Mouse (Mus musculus) kidney, postnatal 14 days (tissue): ENCODE results near the gene Wdcp.
A peak's percentile ranks its signal among the peaks of the same experiment; 100 is the strongest.
"Not testable (repeated sequence)": the region's sequence is repeated elsewhere in the genome, so short reads cannot be mapped to it uniquely, and the experiment has no call there.

Experiments
- DNase-seq: peaks from one replicate; pipeline ENCODE4 v3.0.0; 2022; ENCODE audit warnings: mixed read lengths

Gene Wdcp

DNA sequence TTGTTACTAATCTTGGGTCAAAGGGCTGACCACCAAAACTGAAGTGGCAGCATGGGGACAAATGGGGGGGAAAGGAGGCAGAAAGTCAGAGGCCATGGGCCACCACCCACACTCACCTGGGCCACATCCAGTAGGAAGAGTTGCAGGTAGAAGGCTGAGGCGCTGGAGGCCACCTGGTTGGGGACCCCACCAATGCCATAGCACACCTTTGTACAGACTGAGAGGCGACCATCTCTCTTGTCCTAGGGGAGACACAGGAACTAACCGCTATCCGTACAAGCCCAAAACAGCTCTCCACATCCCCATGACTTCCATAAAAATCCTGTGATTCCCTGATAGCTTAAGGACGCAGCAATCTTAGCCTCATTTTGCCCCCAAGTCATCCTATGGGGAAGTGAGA, 28.2 kb downstream of the Wdcp start:
- DNase-seq: no peak

DNA sequence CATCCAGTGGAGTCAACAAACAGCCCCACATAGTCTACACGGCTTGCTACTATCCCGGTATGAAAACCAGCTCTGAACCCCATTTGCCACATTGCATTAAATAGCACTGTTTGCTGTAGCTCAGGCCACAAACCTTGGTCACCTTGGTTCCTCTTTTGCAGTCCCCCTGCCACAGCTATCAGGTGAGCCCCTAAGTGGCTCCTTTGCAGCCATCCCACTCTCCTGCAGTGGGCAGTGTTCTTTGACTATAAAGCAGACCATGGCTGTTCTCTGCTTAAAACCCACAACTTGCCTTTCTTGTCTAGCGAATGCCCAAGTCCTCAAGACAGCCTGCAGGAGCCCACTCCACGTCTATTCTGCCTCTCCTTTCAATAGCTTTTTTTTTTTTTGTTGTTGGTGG, 29.2 kb downstream of the Wdcp start:
- DNase-seq: no peak

- DNase-seq: no peak
Measured at GRCm38 (mm10) chr12:4872983-4873477, 29.9 kb downstream of the Wdcp start.

GRCm38 (mm10) chr12:4873531-4873930, 30.4 kb downstream of the Wdcp start:
- DNase-seq: no peak

- peak; percentile 86 for DNase-seq
Measured at GRCm38 (mm10) chr12:4874161-4874927, 31.2 kb downstream of the Wdcp start, which contains the start of gene Mfsd2b. Gene Mfsd2b, minus strand, starts transcription at chr12:4874359.

GRCm38 (mm10) chr12:4875623-4876022, 32.5 kb downstream of the Wdcp start:
- no peak for DNase-seq

DNA sequence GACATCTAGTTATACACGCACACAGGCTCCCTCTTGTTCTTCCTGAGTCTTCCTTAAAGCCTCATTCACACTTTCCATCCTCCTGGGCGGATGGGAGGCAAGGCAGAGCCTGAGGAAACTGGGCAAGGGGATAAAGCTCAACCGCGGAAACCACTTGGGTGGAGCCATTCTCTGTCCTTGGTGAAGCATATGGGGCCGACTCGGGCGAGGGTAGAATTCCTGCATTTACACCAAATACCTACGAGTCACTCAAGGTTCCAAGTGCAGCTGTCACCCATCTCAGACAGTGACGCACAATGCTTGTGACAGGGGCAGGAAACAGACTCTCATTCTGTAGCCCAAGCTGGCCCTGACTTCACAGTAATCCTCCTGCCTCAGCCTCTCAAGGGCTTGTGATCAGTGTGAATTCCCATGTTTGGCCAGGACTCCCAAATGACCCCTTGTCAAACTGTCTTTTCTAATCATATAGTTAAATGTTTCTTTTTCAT, 35.2 kb downstream of the Wdcp start:
- no peak for DNase-seq

- DNase-seq: no peak
Measured at GRCm38 (mm10) chr12:4879048-4879447, 35.9 kb downstream of the Wdcp start.

DNA sequence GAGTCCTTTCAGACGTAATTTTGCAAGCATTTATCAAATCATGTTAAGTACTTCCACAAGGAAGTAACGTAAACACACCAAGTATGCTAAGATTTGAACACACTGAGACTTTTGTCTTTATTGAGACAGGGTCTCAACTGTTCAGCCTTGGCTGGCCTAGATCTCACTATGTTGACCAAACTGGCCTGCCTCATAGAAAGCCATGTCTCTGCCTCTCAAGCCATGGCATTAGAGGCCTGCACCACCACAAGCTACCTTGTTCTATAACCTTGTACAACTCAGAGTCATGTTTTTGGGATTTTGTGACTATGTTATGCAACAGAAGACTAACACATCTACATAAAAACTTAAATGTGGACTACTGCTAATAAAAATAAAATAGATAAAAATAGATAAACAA, 39.0 kb downstream of the Wdcp start:
- no peak for DNase-seq

- DNase-seq: no peak
Measured at GRCm38 (mm10) chr12:4885062-4885461, 42.0 kb downstream of the Wdcp start.

DNA sequence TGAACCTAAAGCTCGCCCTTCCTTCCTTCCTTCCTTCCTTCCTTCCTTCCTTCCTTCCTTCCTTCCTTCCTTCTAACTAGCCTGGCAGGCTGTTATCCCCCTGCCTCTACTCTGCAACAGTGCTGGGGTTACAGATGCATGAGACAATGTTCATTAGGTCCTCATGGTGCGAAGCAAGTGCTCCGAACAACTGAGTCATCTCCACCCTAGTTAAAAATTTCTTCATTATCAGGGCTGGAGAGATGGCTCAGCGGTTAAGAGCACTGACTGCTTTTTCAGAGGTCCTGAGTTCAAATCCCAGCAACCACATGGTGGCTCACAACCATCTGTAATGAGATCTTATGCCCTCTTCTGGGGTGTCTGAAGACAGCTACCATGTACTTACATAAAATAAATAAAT, 43.5 kb downstream of the Wdcp start:
- DNase-seq: not testable (repeated sequence)

- DNase-seq: no peak
Measured at GRCm38 (mm10) chr12:4888739-4889138, 45.6 kb downstream of the Wdcp start.

DNA sequence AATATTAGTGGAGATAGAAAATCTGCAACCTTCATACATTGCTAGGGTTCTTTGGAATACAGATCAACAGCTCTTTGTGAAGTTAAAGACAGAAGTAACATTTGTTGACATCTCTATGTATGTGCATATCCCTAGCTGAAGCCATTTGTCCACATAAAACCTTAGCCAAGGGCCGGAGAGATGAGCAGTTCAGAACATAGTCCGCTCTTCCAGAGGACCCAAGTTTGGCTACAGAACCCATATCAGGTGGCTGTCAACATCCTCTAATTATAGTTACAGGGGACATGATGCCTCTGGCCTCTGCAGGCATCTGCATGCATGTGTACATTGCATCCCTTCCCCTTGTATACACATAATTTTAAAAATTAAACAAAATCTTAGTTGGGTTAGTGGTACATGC, 46.1 kb downstream of the Wdcp start:
- DNase-seq: no peak

- no peak for DNase-seq
Measured at GRCm38 (mm10) chr12:4889891-4890290, 46.8 kb downstream of the Wdcp start.

DNA sequence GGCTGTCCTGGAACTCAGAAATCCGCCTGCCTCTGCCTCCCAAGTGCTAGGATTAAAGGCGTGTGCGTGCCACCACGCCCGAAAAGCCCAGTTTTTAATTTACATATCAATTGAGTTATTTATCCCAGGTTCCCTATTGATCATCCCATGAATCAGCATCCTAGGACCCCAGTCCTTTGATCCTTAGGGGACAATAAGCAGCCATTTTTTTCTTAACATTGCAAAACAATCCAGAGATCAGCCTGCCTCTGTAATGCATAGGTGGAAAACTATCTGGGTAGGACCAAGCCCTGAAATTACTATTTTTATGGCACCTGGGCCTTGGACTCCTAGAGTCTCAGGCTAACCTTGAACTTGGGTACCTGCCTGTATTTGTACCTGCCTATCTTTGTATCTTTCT, 54.9 kb downstream of the Wdcp start:
- no peak for DNase-seq

- no peak for DNase-seq
Measured at GRCm38 (mm10) chr12:4905946-4906345, 62.8 kb downstream of the Wdcp start.

- DNase-seq: no peak
Measured at GRCm38 (mm10) chr12:4906476-4906875, 63.4 kb downstream of the Wdcp start.

GRCm38 (mm10) chr12:4906951-4907906, 64.1 kb downstream of the Wdcp start, which contains the start of gene Ubxn2a:
Gene Ubxn2a, minus strand, starts transcription at chr12:4907705.
- DNase-seq: peak; percentile 98

- no peak for DNase-seq
Measured at GRCm38 (mm10) chr12:4908391-4908790, 65.3 kb downstream of the Wdcp start.
